Mouse (Mus musculus) brain, embryonic 14.5 days (tissue): Measurements from ENCODE around the gene Specc1l. TPM values are rescaled to one million over a fixed set of nuclear protein-coding genes. Genes with fewer than 3 reads are reported as not detected.
"Not testable (repeated sequence)": the region's sequence is repeated elsewhere in the genome, so short reads cannot be mapped to it uniquely, and the experiment has no call there.

Experiments
- DNase-seq: peaks from one replicate; pipeline ENCODE4 v3.0.0-alpha.2; 2011; ENCODE audit warnings: low read depth
- CTCF ChIP-seq: fragments of 200-500 bp; IDR thresholded peaks from 2 replicates; pipeline ENCODE4 v1.5.1; 2012; ENCODE audit warnings: inconsistent platforms, mild to moderate bottlenecking, moderate library complexity, borderline replicate concordance; ENCODE audit not compliant: insufficient read depth, insufficient read length; ENCODE audit errors: extremely low read depth
- POLR2A ChIP-seq: fragments of 200-500 bp; IDR thresholded peaks from 2 replicates; pipeline ENCODE4 v1.6.1; 2012; ENCODE audit warnings: mild to moderate bottlenecking, inconsistent platforms, borderline replicate concordance; ENCODE audit not compliant: poor library complexity, insufficient read depth, insufficient read length, severe bottlenecking; ENCODE audit errors: extremely low read depth
- polyA plus RNA-seq: library from polyadenylated mRNA; depleted of rRNA; stranded (reverse); fragments of >200 nt; gene quantifications from 2 replicates; pipeline ENCODE4 v1.2.3, GENCODE M21; 2012; rRNA removed

Specc1l gene
- polyA plus RNA-seq, 1 experiment, result 42.0 TPM

GRCm38 (mm10) chr10:75350564-75350963 is 138.7 kb downstream of the Specc1l start:
- no peak for DNase-seq
- TF ChIP-seq CTCF (no peak), POLR2A (no peak)

GRCm38 (mm10) chr10:75352541-75352940 is 140.7 kb downstream of the Specc1l start:
- DNase-seq, result no peak
- TF ChIP-seq POLR2A (no peak), CTCF (no peak)

GRCm38 (mm10) chr10:75353838-75354241 is 142.0 kb downstream of the Specc1l start:
- DNase-seq, result not testable (repeated sequence)

GRCm38 (mm10) chr10:75355341-75355740 is 143.5 kb downstream of the Specc1l start:
- no peak for TF ChIP-seq CTCF
- no peak for TF ChIP-seq POLR2A
- no peak for DNase-seq

Other genes with a start within 250 kb of the Specc1l start
- gene Gnaz, start 244.9 kb upstream of the Specc1l start, polyA plus RNA-seq, result 41.6 and 66.1 TPM in 2 replicates
- gene Rsph14, start 179.5 kb upstream of the Specc1l start, polyA plus RNA-seq, result 0.42 and 0.53 TPM in 2 replicates
- gene Rab36, start 175.0 kb upstream of the Specc1l start, polyA plus RNA-seq, result 24.3 and 26.3 TPM in 2 replicates
- 57.8 and 83.3 TPM in 2 replicates for gene Bcr, start 151.5 kb upstream of the Specc1l start, polyA plus RNA-seq
- 8.9 and 9.3 TPM in 2 replicates for gene Adora2a, start 104.8 kb downstream of the Specc1l start, polyA plus RNA-seq
- gene Upb1, start 189.0 kb downstream of the Specc1l start, polyA plus RNA-seq, result 0.04 TPM in 1 of 2 replicates, not detected in the other